Mouse (Mus musculus) thymus, adult 2 months (tissue): ENCODE results near the gene Pde10a.

Experiments used
- CTCF ChIP-seq: fragments of 200-500 bp; IDR thresholded peaks from 2 replicates; pipeline ENCODE4 v1.5.1; 2012; ENCODE audit warnings: mild to moderate bottlenecking, control low read depth, low read length, moderate library complexity, borderline replicate concordance; ENCODE audit not compliant: control insufficient read depth, poor library complexity, insufficient read depth; ENCODE audit errors: extremely low read depth
- POLR2A ChIP-seq: fragments of 200-500 bp; IDR thresholded peaks from 2 replicates; pipeline ENCODE4 v1.6.1; 2012; ENCODE audit warnings: mild to moderate bottlenecking, low read length, control low read depth, moderate library complexity; ENCODE audit not compliant: control insufficient read depth, poor library complexity, insufficient read depth; ENCODE audit errors: extremely low read depth

DNA sequence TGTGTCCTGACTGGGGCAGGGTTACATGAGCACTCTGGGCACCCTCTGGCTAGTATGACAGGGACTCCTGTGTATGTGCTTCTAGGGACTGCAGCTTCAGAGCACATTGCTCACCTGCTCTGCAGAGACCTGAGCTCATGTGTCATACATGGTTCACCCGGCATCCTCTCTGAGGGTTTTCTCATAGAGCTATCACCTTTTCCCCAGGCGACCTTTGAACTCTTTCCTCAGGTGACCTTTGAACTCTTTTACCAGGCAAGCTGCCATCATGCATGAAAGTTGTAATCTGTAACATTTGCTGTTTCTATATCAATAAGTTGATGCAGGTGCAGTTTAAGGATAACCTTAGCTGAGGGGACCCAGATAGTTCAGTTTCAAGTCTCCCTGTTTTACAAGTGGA is 403.4 kb downstream of the Pde10a start:
- TF ChIP-seq POLR2A (no peak), CTCF (no peak)
